Mouse (Mus musculus) heart, adult 11 months (tissue): ENCODE measurements at regions not wholly inside any gene's neighbourhood (a gene's known extent, or its start where the extent isn't known, plus 50 kb on each side); places are given as distances from the start of the nearest gene placed in this dataset.
A peak's percentile ranks its signal among the peaks of the same experiment; 100 is the strongest.

Experiments
- DNase-seq: peaks from one replicate; pipeline ENCODE4 v3.0.0; 2022

- no peak for DNase-seq
These were observed 289.6 kb upstream of the Epha7 start for GRCm38 (mm10) chr4:28523343-28523742.

- DNase-seq: no peak
These were observed 270.7 kb upstream of the Epha7 start for GRCm38 (mm10) chr4:28542218-28542617.

GRCm38 (mm10) chr4:28542696-28543328 is 270.1 kb upstream of the Epha7 start:
- DNase-seq: no peak

- DNase-seq: no peak
These were observed 264.6 kb upstream of the Epha7 start for GRCm38 (mm10) chr4:28548231-28548836.

GRCm38 (mm10) chr4:28571092-28571770 is 241.7 kb upstream of the Epha7 start:
- DNase-seq: no peak

GRCm38 (mm10) chr4:28588745-28589530 is 224.0 kb upstream of the Epha7 start:
- peak; percentile 77 for DNase-seq
